Mouse (Mus musculus): ENCODE data around the gene Ireb2. TPM values are rescaled to one million over a fixed set of nuclear protein-coding genes. Genes with fewer than 3 reads are reported as not detected.

Gene Ireb2
- 0.64 and 2.5 TPM in 2 replicates for polyA plus RNA-seq (2012; ENCODE audit: low replicate concordance)

DNA sequence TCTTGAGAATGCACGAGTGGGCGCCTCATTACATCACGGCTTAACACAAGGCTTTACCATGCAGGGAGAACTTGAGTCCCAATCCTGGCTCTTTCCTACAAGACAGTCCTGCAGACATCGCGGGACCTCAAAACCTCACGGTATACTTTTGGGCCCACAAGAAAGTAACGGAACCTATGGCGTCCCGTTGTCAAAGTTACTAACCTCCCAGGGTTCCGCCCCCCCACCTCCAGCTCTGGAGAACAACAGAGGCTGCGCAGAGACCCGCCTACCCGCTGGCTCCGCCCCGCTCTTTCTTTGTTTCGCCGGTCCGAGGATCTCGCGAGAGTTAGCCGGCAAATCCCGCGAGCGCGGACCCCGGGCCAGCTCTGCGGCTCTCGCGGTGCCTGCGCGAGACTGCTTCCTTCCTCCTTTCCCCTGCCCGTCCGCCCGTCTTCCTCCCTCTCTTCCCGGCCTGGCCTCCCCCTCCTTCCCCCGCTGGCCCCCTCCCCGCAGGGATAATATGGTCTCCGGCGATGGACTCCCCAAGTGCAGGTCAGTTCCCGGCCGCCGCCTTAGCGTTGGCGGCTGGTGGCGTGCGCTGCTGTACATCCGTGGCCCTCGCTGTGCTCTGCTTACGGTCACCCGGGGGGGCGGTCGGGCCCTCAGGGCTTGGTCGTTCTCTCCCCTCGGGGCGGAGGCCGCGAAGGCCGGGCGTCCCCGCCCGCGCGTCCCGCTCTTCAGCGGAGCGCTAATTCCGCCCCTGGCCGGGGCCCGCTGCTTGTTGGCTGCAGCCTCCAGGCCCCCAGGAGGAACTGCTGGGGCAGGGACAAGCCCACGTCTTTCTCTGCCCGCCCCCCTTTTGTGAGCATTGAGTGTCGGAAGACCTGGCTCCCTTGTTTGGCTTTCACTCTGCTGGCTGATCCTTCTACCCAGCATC, at the start of gene Ireb2:
Gene Ireb2, plus strand, starts transcription at position 427 of the 919 bp plus-strand sequence.

GRCm38 (mm10) chr9:54917010-54917677, 53.6 kb downstream of the Ireb2 start, which contains the start of gene Hykk:
Hykk (plus strand) TSS chr9:54917283.

GRCm38 (mm10) chr9:54950575-54951321, 87.2 kb downstream of the Ireb2 start, which contains the start of the genes Psma4 and AY074887:
Psma4 (plus strand) TSS chr9:54950790.
AY074887 (minus strand) TSS chr9:54950998.

Other genes with a start within 250 kb of the Ireb2 start
- 1.8 and 4.1 TPM in 2 replicates for gene Acsbg1, start 201.9 kb upstream of the Ireb2 start, polyA plus RNA-seq (2012; ENCODE audit: low replicate concordance)
- 6.0 and 7.8 TPM in 2 replicates for gene Dnaja4, start 164.9 kb upstream of the Ireb2 start, polyA plus RNA-seq (2012; ENCODE audit: low replicate concordance)
- 2.8 and 16.0 TPM in 2 replicates for gene Wdr61, start 129.3 kb upstream of the Ireb2 start, polyA plus RNA-seq (2012; ENCODE audit: low replicate concordance)
- gene Crabp1, start 99.0 kb upstream of the Ireb2 start, polyA plus RNA-seq (2012; ENCODE audit: low replicate concordance) = not detected in 2 replicates
- 0.24 and 0.30 TPM in 2 replicates for gene Hykk, start 53.5 kb downstream of the Ireb2 start, polyA plus RNA-seq (2012; ENCODE audit: low replicate concordance)
- gene Psma4, start 87.0 kb downstream of the Ireb2 start, polyA plus RNA-seq (2012; ENCODE audit: low replicate concordance) = 5.8 and 14.3 TPM in 2 replicates
- not detected in 2 replicates for gene AY074887, start 87.2 kb downstream of the Ireb2 start, polyA plus RNA-seq (2012; ENCODE audit: low replicate concordance)
- not detected in 2 replicates for gene Chrna5, start 117.1 kb downstream of the Ireb2 start, polyA plus RNA-seq (2012; ENCODE audit: low replicate concordance)
- gene Chrna3, start 162.8 kb downstream of the Ireb2 start, polyA plus RNA-seq (2012; ENCODE audit: low replicate concordance) = not detected in 2 replicates
- 0.03 and 0.13 TPM in 2 replicates for gene Chrnb4, start 185.0 kb downstream of the Ireb2 start, polyA plus RNA-seq (2012; ENCODE audit: low replicate concordance)